Mouse (Mus musculus) erythroblast, embryonic 14.5 days (primary cell): ENCODE measurements at regions not wholly inside any gene's neighbourhood (a gene's known extent, or its start where the extent isn't known, plus 50 kb on each side); places are given as distances from the start of the nearest gene placed in this dataset.

Source experiments
- H3K27me3 ChIP-seq: 2 replicates; pipeline ENCODE4 v1.6.1; 2012; ENCODE audit warnings: inconsistent platforms; ENCODE audit not compliant: control insufficient read depth
- H3K36me3 ChIP-seq: 2 replicates; pipeline ENCODE4 v1.6.1; 2012; ENCODE audit warnings: mild to moderate bottlenecking, inconsistent platforms; ENCODE audit not compliant: control insufficient read depth
- H3K4me1 ChIP-seq: 2 replicates; pipeline ENCODE4 v1.6.1; 2012; ENCODE audit warnings: inconsistent platforms; ENCODE audit not compliant: control insufficient read depth
- H3K4me3 ChIP-seq: replicated peaks from 2 replicates; pipeline ENCODE3; 2012; ENCODE audit warnings: moderate library complexity, mild to moderate bottlenecking, inconsistent platforms
- H3K9me3 ChIP-seq: 2 replicates; pipeline ENCODE4 v1.6.1; 2012; ENCODE audit warnings: low read length, inconsistent platforms, mixed read lengths; ENCODE audit not compliant: control insufficient read depth
- GATA1 ChIP-seq: IDR thresholded peaks from 2 replicates; pipeline ENCODE4 v1.6.1; 2012; ENCODE audit warnings: low read length, inconsistent platforms, mixed read lengths
- TAL1 ChIP-seq: IDR thresholded peaks from 3 replicates; pipeline ENCODE4 v1.6.1; 2012; ENCODE audit warnings: low read length, inconsistent platforms, mixed read lengths

GRCm38 (mm10) chr9:94301896-94302295 lies 236.0 kb downstream of the 1190002N15Rik start:
- H3K27me3 ChIP-seq, result no peaks in the 10 kb centered on the region
- H3K36me3 ChIP-seq, result no peaks in the 10 kb centered on the region
- TF ChIP-seq GATA1 (no peak), TAL1 (no peak)
- no peaks in the 10 kb centered on the region; the same call in 1 of the 2 replicates for H3K9me3 ChIP-seq
- no peak overlapping the region for H3K4me3 ChIP-seq
- H3K4me1 ChIP-seq, result no peaks in the 10 kb centered on the region

GRCm38 (mm10) chr9:94295431-94295830 lies 242.4 kb downstream of the 1190002N15Rik start:
- no peak overlapping the region for H3K4me3 ChIP-seq
- H3K27me3 ChIP-seq, result no peaks in the 10 kb centered on the region
- TF ChIP-seq GATA1, result no peak
- H3K4me1 ChIP-seq, result no peaks in the 10 kb centered on the region
- H3K36me3 ChIP-seq, result no peaks in the 10 kb centered on the region
- H3K9me3 ChIP-seq, result no peaks in the 10 kb centered on the region

GRCm38 (mm10) chr9:94292147-94292546 lies 245.7 kb downstream of the 1190002N15Rik start:
- Histone ChIP-seq H3K9me3 (no peaks in the 10 kb centered on the region), H3K4me1 (no peaks in the 10 kb centered on the region), H3K27me3 (no peaks in the 10 kb centered on the region), H3K36me3 (no peaks in the 10 kb centered on the region), H3K4me3 (no peak overlapping the region)
- TF ChIP-seq TAL1, result no peak
- no peak for TF ChIP-seq GATA1

- Histone ChIP-seq H3K4me1 (no peaks in the 10 kb centered on the region), H3K4me3 (no peak overlapping the region), H3K27me3 (no peaks in the 10 kb centered on the region), H3K36me3 (no peaks in the 10 kb centered on the region), H3K9me3 (no peaks in the 10 kb centered on the region)
- TF ChIP-seq TAL1, result no peak
- TF ChIP-seq GATA1, result no peak
These were observed 248.3 kb downstream of the 1190002N15Rik start for GRCm38 (mm10) chr9:94289546-94289945.

GRCm38 (mm10) chr9:94287559-94287958 lies 250.3 kb downstream of the 1190002N15Rik start:
- no peaks in the 10 kb centered on the region for H3K4me1 ChIP-seq
- TF ChIP-seq GATA1, result no peak
- TF ChIP-seq TAL1, result no peak
- H3K9me3 ChIP-seq, result no peaks in the 10 kb centered on the region
- no peaks in the 10 kb centered on the region for H3K36me3 ChIP-seq
- no peaks in the 10 kb centered on the region for H3K27me3 ChIP-seq
- no peak overlapping the region for H3K4me3 ChIP-seq

DNA sequence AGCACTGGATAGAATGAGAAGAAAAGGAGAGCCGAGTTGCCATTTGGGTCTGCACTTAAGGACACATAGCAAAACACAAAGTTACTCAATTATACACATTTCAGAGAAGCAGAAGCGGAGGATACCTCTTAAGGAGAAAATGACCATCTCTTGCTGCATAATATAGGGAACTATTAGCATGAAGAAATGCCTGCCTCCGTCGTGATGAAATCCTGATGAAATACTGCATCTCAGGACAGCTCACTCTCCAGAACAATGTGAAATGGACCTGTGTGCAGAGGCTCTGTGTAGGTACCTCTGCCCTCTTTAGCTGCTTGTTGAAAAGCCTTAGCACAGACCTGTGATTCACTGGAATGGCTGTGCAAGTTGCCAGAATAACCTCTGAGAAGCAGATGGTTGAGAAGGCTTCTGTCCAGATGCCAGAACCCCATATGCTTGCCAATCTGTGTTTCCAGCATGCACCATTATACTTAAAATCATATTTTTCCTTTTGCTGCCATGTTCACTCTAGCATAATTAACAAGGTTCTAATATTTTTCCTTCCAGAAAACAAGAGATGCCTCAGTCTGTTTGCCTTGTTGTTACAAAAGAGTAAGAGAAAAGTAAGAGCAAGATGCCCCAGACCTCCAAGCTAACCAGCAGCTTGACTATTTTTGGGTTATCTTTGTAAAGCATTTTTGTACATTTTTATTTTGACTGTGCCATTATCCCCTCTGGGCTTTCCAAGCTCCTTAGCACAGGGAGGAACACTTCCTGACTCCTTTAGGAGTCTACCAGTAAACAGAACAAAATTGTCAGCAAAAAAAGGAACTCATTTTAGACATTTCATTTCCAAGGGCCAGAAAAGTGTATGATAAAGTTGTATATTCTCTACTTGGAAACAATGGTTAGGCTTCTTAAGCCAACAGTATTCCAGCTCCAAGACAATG lies 259.0 kb downstream of the 1190002N15Rik start:
- no peaks in the 10 kb centered on the region for H3K27me3 ChIP-seq
- no peaks in the 10 kb centered on the region for H3K4me1 ChIP-seq
- no peak for TF ChIP-seq GATA1
- H3K36me3 ChIP-seq, result no peaks in the 10 kb centered on the region
- no peaks in the 10 kb centered on the region for H3K9me3 ChIP-seq
- H3K4me3 ChIP-seq, result no peak overlapping the region

DNA sequence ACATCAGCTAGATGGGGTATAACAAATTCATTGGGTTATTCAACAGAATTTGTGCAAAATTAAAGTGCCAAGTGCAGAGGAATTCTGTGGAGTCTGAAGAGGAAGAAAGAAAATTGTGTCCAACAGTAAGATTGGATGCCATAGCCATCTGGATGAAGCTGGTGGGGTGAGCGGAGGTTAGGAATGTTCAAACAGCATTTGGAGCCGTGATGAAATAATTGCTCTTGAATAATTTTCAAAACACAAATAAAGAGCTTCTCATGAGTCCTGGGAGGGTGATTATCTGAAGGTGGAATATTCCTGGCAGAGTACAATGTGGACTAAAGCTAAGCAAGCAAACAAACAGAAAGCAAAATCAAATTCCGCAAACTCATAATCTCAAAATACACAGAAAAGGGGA lies 260.8 kb downstream of the 1190002N15Rik start:
- no peaks in the 10 kb centered on the region for H3K36me3 ChIP-seq
- H3K9me3 ChIP-seq, result no peaks in the 10 kb centered on the region
- TF ChIP-seq TAL1 (no peak), GATA1 (no peak)
- no peaks in the 10 kb centered on the region for H3K4me1 ChIP-seq
- no peak overlapping the region for H3K4me3 ChIP-seq
- no peaks in the 10 kb centered on the region for H3K27me3 ChIP-seq

DNA sequence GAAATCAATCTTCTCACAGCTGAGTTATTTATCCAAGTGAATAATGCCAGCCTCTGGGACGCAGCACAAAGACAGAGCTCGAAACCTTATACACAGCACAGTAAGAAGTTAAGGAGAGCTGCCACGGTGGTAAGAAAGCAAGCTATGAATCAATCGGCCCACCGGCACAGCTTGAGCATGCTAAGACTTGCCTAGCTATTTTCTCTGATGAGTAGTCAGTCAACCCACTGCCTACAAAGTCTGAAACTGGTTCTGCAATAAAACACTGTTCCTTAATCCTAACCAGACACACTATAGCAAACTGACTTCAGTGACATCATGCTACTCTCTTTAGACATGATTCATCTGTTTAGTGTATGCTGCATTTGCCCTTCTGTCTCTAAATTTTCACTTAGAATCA lies 268.7 kb downstream of the 1190002N15Rik start:
- H3K4me3 ChIP-seq, result no peak overlapping the region
- no peaks in the 10 kb centered on the region; the same call in 1 of the 2 replicates for H3K9me3 ChIP-seq
- no peaks in the 10 kb centered on the region for H3K27me3 ChIP-seq
- no peaks in the 10 kb centered on the region for H3K36me3 ChIP-seq
- TF ChIP-seq TAL1 (no peak), GATA1 (no peak)
- no peaks in the 10 kb centered on the region for H3K4me1 ChIP-seq

- H3K4me1 ChIP-seq, result no peaks in the 10 kb centered on the region
- TF ChIP-seq GATA1 (no peak), TAL1 (no peak)
- no peaks in the 10 kb centered on the region for H3K27me3 ChIP-seq
- H3K36me3 ChIP-seq, result no peaks in the 10 kb centered on the region
- H3K9me3 ChIP-seq, result no peaks in the 10 kb centered on the region; the same call in 1 of the 2 replicates
- no peak overlapping the region for H3K4me3 ChIP-seq
These were observed 270.6 kb downstream of the 1190002N15Rik start for GRCm38 (mm10) chr9:94267243-94267642.
